In the genomic region with DNA sequence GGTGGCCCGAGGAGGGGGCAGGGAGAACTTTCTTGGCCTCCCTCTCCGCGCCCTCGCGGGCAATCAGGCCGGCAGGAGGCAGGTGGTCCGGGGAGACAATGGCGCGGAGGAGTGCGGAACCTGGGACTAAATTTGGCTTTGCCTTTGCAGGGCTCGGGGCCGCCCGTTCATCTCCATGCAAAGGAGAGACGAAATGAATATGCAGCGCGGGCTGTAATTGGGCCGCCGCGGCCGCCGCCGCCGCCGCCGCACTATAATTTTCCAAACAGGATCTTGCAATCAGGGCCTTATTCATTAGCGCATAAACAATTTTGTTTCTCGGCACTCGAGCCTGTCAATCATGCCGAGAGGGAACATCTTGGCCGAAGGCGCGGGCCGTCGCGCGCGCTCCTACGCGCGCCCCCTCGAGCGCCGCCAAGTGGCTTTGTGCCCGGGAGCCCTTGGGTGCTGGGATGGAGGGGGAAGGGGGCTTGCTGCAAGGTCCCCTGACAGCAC, we compare ENCODE assay signal across 8 mouse cellular contexts. TPM values are rescaled to one million over a fixed set of nuclear protein-coding genes. Genes with fewer than 3 reads are reported as not detected.
DNase-seq lines count a peak whose midpoint lies in the region; ATAC-seq and TF ChIP-seq lines count a peak whose summit lies in the region.

No protein-coding gene starts in this region.

- no peak for TF ChIP-seq POLR2A in lung, adult 2 months (IDR thresholded peaks at IDR 0.05; ENCODE audit: borderline replicate concordance, extremely low read depth, low read depth, low read length)

- peak overlapping the region; percentile 67 for H3K4me2 ChIP-seq in forebrain, embryonic 11.5 days (ENCODE audit: low read depth, low read length, severe bottlenecking)

- H3K4me1 ChIP-seq in forebrain, embryonic 11.5 days (replicated peaks; ENCODE audit: control insufficient read depth, insufficient read depth, low read length) = peaks cover 2% of the 10 kb centered on the region; the same call in 1 of the 2 replicates
- H3K4me1 ChIP-seq in lung, adult 2 months (ENCODE audit: control insufficient read depth, insufficient read depth, low read length) = 0 out of 2 replicates have a peak, but pooled peaks cover 3% of the 10 kb centered on the region

- TF ChIP-seq CTCF in lung, adult 2 months (IDR thresholded peaks at IDR 0.05; ENCODE audit: insufficient read depth, low read length) = no peak

- no peak overlapping the region; the same call in 1 of the 2 replicates for H3K27ac ChIP-seq in forebrain, embryonic 11.5 days (ENCODE audit: low read depth, low read length)

- no peaks in the 10 kb centered on the region for H3K9me3 ChIP-seq in forebrain, embryonic 11.5 days (ENCODE audit: control insufficient read depth, low read length)

- peaks cover 12% of the 10 kb centered on the region for H3K27me3 ChIP-seq in forebrain, embryonic 11.5 days (ENCODE audit: control insufficient read depth, insufficient read depth, low read length)

- H3K4me3 ChIP-seq in forebrain, embryonic 11.5 days (ENCODE audit: low read depth, low read length) = peak overlapping the region; percentile 42
- peak overlapping the region; percentile 21 for H3K4me3 ChIP-seq in lung, adult 2 months (replicated peaks; ENCODE audit: extremely low read depth, low read depth, low read length)

- WGBS in forebrain, embryonic 11.5 days = under 1% methylated on average over 44 of the region's 44 CpGs
- 2% methylated on average over 44 of the region's 44 CpGs for WGBS in lung, adult 2 months

- no peaks in the 10 kb centered on the region for H3K36me3 ChIP-seq in forebrain, embryonic 11.5 days (ENCODE audit: control insufficient read depth, insufficient read depth, low read length)

- peak; percentile 14 for DNase-seq in ovary, postnatal 36 days (ENCODE audit: low spot score)
- no peak for DNase-seq in ovary, adult 18-20 months (ENCODE audit: low spot score)
- peak; percentile 69 for DNase-seq in forebrain, embryonic 11.5 days (ENCODE audit: low spot score)
- peak; percentile 32 for DNase-seq in kidney, postnatal 14 days
- DNase-seq in lung, adult 2 months = no peak
- peak; percentile 48 to 52 for DNase-seq in right cerebral cortex, adult 2 months (ENCODE audit: low spot score in 2 of 2)
- no peak for DNase-seq in ovary, postnatal 14 days (ENCODE audit: low spot score)
- no peak for DNase-seq in urinary bladder, adult 2 months (ENCODE audit: low spot score)

- ATAC-seq in forebrain, embryonic 11.5 days (replicated peaks; ENCODE audit: low FRiP score) = no peak; the same call in 1 of the 2 replicates

- peak overlapping the region; percentile 58 for H3K9ac ChIP-seq in forebrain, embryonic 11.5 days (ENCODE audit: low read length)

RNA-seq across cellular contexts. Expression of gene Ttll11, which starts 31.7 kb away (rescaled TPM):
- polyA plus RNA-seq in forebrain, embryonic 11.5 days (2014; fragmentation: Nextera tagmentation; extraction: Ambion mirVana) = 2.3 and 2.5 TPM in 2 replicates
- polyA plus RNA-seq in lung, adult 2 months (2012; rRNA removed) = 1.3 and 1.7 TPM in 2 replicates
- 1.1 and 1.5 TPM in 2 replicates for polyA plus RNA-seq in urinary bladder, adult 2 months (2012; rRNA removed)

RNA-seq across cellular contexts. Expression of gene Ndufa8, which starts 37.8 kb away (rescaled TPM):
- polyA plus RNA-seq in forebrain, embryonic 11.5 days (2014; fragmentation: Nextera tagmentation; extraction: Ambion mirVana) = 177 and 184 TPM in 2 replicates
- 52.3 and 56.0 TPM in 2 replicates for polyA plus RNA-seq in lung, adult 2 months (2012; rRNA removed)
- polyA plus RNA-seq in urinary bladder, adult 2 months (2012; rRNA removed) = 126 and 129 TPM in 2 replicates

RNA-seq across cellular contexts. Expression of gene Morn5, which starts 37.9 kb away (rescaled TPM):
- polyA plus RNA-seq in forebrain, embryonic 11.5 days (2014; fragmentation: Nextera tagmentation; extraction: Ambion mirVana) = 0.47 and 0.68 TPM in 2 replicates
- 3.0 and 4.4 TPM in 2 replicates for polyA plus RNA-seq in lung, adult 2 months (2012; rRNA removed)
- 0.25 TPM in 2 replicates for polyA plus RNA-seq in urinary bladder, adult 2 months (2012; rRNA removed)

Comparison
In these comparisons a context has a peak if more than half of its experiments do, and no peak if none do; other contexts are left out.
1. DNase-seq: peak in ovary, postnatal 36 days (single experiment), forebrain, embryonic 11.5 days (single experiment), kidney, postnatal 14 days (single experiment) and right cerebral cortex, adult 2 months (2 of 2); none in ovary, adult 18-20 months (single experiment), lung, adult 2 months (single experiment), ovary, postnatal 14 days (single experiment) and urinary bladder, adult 2 months (single experiment).